Mouse (Mus musculus) myocyte (in vitro differentiated cells): Measurements from ENCODE around the gene Sned1.

Experiments used
- CEBPB ChIP-seq: IDR thresholded peaks from 2 replicates; pipeline ENCODE4 v1.6.1; 2011; ENCODE audit warnings: mild to moderate bottlenecking, moderate library complexity; ENCODE audit not compliant: poor library complexity, insufficient read depth, severe bottlenecking
- E2F4 ChIP-seq: IDR thresholded peaks from one replicate; pipeline ENCODE4 v1.6.1; 2011; ENCODE audit warnings: mild to moderate bottlenecking, control low read depth, moderate library complexity; ENCODE audit not compliant: insufficient read depth
- MAX ChIP-seq: IDR thresholded peaks from one replicate; pipeline ENCODE4 v1.6.1; 2011; ENCODE audit warnings: low read depth, mild to moderate bottlenecking, control low read depth
- MYOD1 ChIP-seq, 3 experiments: IDR thresholded peaks; one replicate each; pipeline ENCODE4 v1.6.1; 2011; ENCODE audit warnings: control low read depth in 2 of 3, low read depth in 2 of 3, mild to moderate bottlenecking in 2 of 3, moderate library complexity in 1 of 3; ENCODE audit not compliant: insufficient read length in 2 of 3, control insufficient read depth in 1 of 3
- MYOG ChIP-seq, 3 experiments: IDR thresholded peaks; one replicate each; pipeline ENCODE4 v1.6.1; 2011; ENCODE audit warnings: control low read depth in 2 of 3, low read depth in 2 of 3, mild to moderate bottlenecking in 2 of 3; ENCODE audit not compliant: insufficient read length in 2 of 3, control insufficient read depth in 1 of 3, insufficient read depth in 1 of 3
- POLR2A ChIP-seq: IDR thresholded peaks from one replicate; pipeline ENCODE4 v1.6.1; 2011; ENCODE audit warnings: low read depth, mild to moderate bottlenecking, control low read depth, moderate library complexity; ENCODE audit not compliant: insufficient read length
- POLR2AphosphoS2 ChIP-seq: IDR thresholded peaks from one replicate; pipeline ENCODE4 v1.6.1; 2011; ENCODE audit warnings: low read depth, control low read depth; ENCODE audit not compliant: insufficient read length
- REST ChIP-seq: IDR thresholded peaks from one replicate; pipeline ENCODE4 v1.6.1; 2011; ENCODE audit warnings: mild to moderate bottlenecking, control low read depth, moderate library complexity; ENCODE audit not compliant: insufficient read depth, insufficient read length
- TCF12 ChIP-seq: IDR thresholded peaks from one replicate; pipeline ENCODE4 v1.6.1; 2011; ENCODE audit warnings: mild to moderate bottlenecking, control low read depth; ENCODE audit not compliant: poor library complexity, insufficient read depth, severe bottlenecking
- TCF3 ChIP-seq: IDR thresholded peaks from one replicate; pipeline ENCODE4 v1.6.1; 2011; ENCODE audit warnings: low read depth, control low read depth; ENCODE audit not compliant: insufficient read length
- USF1 ChIP-seq: IDR thresholded peaks from one replicate; pipeline ENCODE4 v1.6.1; 2011; ENCODE audit warnings: low read depth, mild to moderate bottlenecking, control low read depth, moderate library complexity

DNA sequence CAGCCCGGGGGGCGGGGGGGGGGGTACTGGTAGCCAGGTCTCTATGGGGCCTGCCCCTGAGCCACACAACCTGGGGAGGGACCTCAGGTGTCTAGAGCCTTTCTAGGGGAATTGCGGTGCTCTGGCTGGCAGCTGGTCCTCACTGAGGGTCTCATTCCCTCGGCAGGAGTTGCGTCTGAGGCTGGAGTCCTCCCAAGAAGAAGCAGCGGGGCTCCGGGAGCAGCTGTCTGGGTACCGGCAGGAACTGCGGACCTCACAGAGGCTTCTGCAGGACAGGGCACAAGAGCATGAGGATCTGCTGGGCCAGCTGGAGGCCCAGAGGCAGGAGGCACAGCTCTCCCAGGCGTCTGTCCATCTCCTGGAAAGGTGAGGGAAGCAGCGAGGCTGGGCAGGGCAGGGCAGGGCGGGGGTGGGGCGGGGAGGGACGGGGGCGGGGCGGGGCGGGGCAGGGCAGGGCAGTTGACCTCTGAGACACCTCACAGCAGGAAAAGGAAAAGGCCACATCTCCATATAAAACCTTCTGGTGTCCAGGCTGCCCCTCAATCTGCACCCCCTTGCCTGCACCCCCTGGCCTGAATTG lies 44.8 kb upstream of the Sned1 start:
- TF ChIP-seq TCF3 = no peak
- TF ChIP-seq POLR2A = no peak
- no peak for TF ChIP-seq CEBPB
- no peak for TF ChIP-seq TCF12
- TF ChIP-seq REST = no peak
- TF ChIP-seq MYOD1 (IDR thresholded peaks at IDR 0.05; ENCODE audit: control insufficient read depth in 1 of 3, insufficient read length in 2 of 3, low read depth in 2 of 3) = no peak
- no peak for TF ChIP-seq MYOG (IDR thresholded peaks at IDR 0.05; ENCODE audit: control insufficient read depth in 1 of 3, insufficient read depth in 1 of 3, insufficient read length in 2 of 3, low read depth in 2 of 3)
- TF ChIP-seq E2F4 = no peak
- TF ChIP-seq USF1 = no peak
- TF ChIP-seq MAX = no peak
- TF ChIP-seq POLR2AphosphoS2 = no peak
